Mouse (Mus musculus): ENCODE results near the gene Cabp1.

DNA sequence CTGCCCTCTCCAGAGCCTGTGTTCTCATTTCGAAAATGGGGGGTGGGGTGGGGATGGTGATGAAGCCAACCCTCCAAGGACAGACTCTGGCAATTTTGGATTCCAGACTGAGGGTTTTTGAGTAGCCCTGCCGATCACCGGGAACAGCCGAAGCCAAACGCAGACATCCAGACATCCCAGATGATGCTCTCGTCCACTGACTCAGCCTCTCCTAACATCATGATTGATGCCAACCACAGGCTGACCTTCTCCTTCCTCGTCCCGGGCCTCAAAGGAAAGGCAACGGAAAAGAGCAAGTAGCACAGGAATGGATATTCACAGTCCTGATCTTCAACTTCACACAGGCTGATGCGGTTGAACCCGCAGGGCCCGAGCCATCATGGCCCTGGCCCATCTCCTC, 4.1 kb downstream of the Cabp1 start:
- TF ChIP-seq EP300 (optimal IDR thresholded peaks at IDR 0.05) (no peak), CTCF (IDR thresholded peaks at IDR 0.05; ENCODE audit: low read depth) (no peak)

All from stomach, postnatal 0 days (tissue).